Mouse (Mus musculus) intestine, embryonic 15.5 days (tissue): ENCODE measurements around the gene Runx2. TPM values are rescaled to one million over a fixed set of nuclear protein-coding genes. Genes with fewer than 3 reads are reported as not detected.

ENCODE experiments used
- ATAC-seq: fragments of 200-750 bp; cut with Nextera tagmentation; 2 replicates; pipeline ENCODE4 v1.8.0; 2017; ENCODE audit warnings: moderate TSS enrichment, moderate library complexity
- H3K27ac ChIP-seq: fragments of 300-500 bp; sonication (generic); 2 replicates; pipeline ENCODE4 v1.5.1; 2015; ENCODE audit warnings: mild to moderate bottlenecking, inconsistent platforms
- H3K27me3 ChIP-seq: fragments of 300-500 bp; sonication (generic); replicated peaks from 2 replicates; pipeline ENCODE4 v1.6.1; 2015; ENCODE audit warnings: inconsistent platforms
- H3K36me3 ChIP-seq: fragments of 300-500 bp; sonication (generic); 2 replicates; pipeline ENCODE4 v1.6.1; 2015; ENCODE audit warnings: inconsistent platforms
- H3K4me1 ChIP-seq: fragments of 300-500 bp; sonication (generic); replicated peaks from 2 replicates; pipeline ENCODE4 v1.6.1; 2015; ENCODE audit warnings: inconsistent platforms
- H3K4me2 ChIP-seq: fragments of 300-500 bp; sonication (generic); replicated peaks from 2 replicates; pipeline ENCODE4 v1.6.1; 2015; ENCODE audit warnings: mild to moderate bottlenecking, inconsistent platforms
- H3K4me3 ChIP-seq: fragments of 300-500 bp; sonication (generic); replicated peaks from 2 replicates; pipeline ENCODE4 v1.5.1; 2015; ENCODE audit warnings: inconsistent platforms
- H3K9ac ChIP-seq: fragments of 300-500 bp; sonication (generic); 2 replicates; pipeline ENCODE4 v1.6.1; 2015; ENCODE audit warnings: inconsistent platforms
- H3K9me3 ChIP-seq: fragments of 300-500 bp; sonication (generic); 2 replicates; pipeline ENCODE4 v1.6.1; 2016; ENCODE audit warnings: inconsistent platforms
- WGBS: fragments of 180-500 bp; shearing (Covaris S2); methylation state at CpG from one replicate; pipeline ENCODE4 v1.1.7; 2015; 5-methylcytosine and 5-hydroxymethylcytosine counted together
- polyA plus RNA-seq: library from polyadenylated mRNA; unstranded; fragments of >200 nt; fragmentation: Nextera tagmentation; extraction: Ambion mirVana; gene quantifications from 2 replicates; pipeline ENCODE4 v1.2.1, GENCODE M21; 2015

The Runx2 gene
- polyA plus RNA-seq, 1 experiment from 2014 or later, result 1.2 TPM

- H3K4me1 ChIP-seq, result no peaks in the 10 kb centered on the region
- no peak overlapping the region for H3K9ac ChIP-seq
- no peak overlapping the region for H3K27ac ChIP-seq
- no peak overlapping the region for H3K4me3 ChIP-seq
- H3K4me2 ChIP-seq, result no peak overlapping the region
- no peak for ATAC-seq
- no peaks in the 10 kb centered on the region for H3K27me3 ChIP-seq
- no peaks in the 10 kb centered on the region for H3K9me3 ChIP-seq
- no peaks in the 10 kb centered on the region for H3K36me3 ChIP-seq
- WGBS, result 92% methylated on average over 4 of the region's 4 CpGs
Observed at GRCm38 (mm10) chr17:44701531-44701930, 113.1 kb downstream of the Runx2 start.

GRCm38 (mm10) chr17:44700326-44700725 lies 114.3 kb downstream of the Runx2 start:
- no peak overlapping the region for H3K4me2 ChIP-seq
- no peak overlapping the region for H3K9ac ChIP-seq
- no peaks in the 10 kb centered on the region for H3K4me1 ChIP-seq
- no peak overlapping the region for H3K4me3 ChIP-seq
- H3K27ac ChIP-seq, result no peak overlapping the region
- no peaks in the 10 kb centered on the region for H3K9me3 ChIP-seq
- WGBS, result 84% methylated on average over 1 of the region's 1 CpGs
- no peak for ATAC-seq
- H3K36me3 ChIP-seq, result no peaks in the 10 kb centered on the region
- H3K27me3 ChIP-seq, result no peaks in the 10 kb centered on the region

- Histone ChIP-seq H3K9ac (no peak overlapping the region), H3K27me3 (no peaks in the 10 kb centered on the region), H3K36me3 (no peaks in the 10 kb centered on the region), H3K4me1 (no peaks in the 10 kb centered on the region), H3K4me2 (no peak overlapping the region), H3K4me3 (no peak overlapping the region), H3K9me3 (no peaks in the 10 kb centered on the region), H3K27ac (no peak overlapping the region)
- WGBS, result 90% methylated on average over 10 of the region's 10 CpGs
- ATAC-seq, result no peak
Observed at GRCm38 (mm10) chr17:44697053-44697452, 117.5 kb downstream of the Runx2 start.

GRCm38 (mm10) chr17:44693552-44693951 lies 121.0 kb downstream of the Runx2 start:
- ATAC-seq, result no peak
- H3K4me2 ChIP-seq, result no peak overlapping the region
- H3K27ac ChIP-seq, result no peak overlapping the region
- WGBS, result 73% methylated on average over 5 of the region's 7 CpGs
- H3K4me3 ChIP-seq, result no peak overlapping the region
- H3K4me1 ChIP-seq, result no peaks in the 10 kb centered on the region
- no peak overlapping the region for H3K9ac ChIP-seq
- H3K27me3 ChIP-seq, result no peaks in the 10 kb centered on the region
- no peaks in the 10 kb centered on the region for H3K9me3 ChIP-seq
- no peaks in the 10 kb centered on the region for H3K36me3 ChIP-seq

- no peak overlapping the region for H3K9ac ChIP-seq
- 71% methylated on average over 2 of the region's 2 CpGs for WGBS
- no peaks in the 10 kb centered on the region for H3K9me3 ChIP-seq
- no peak overlapping the region for H3K4me2 ChIP-seq
- no peaks in the 10 kb centered on the region for H3K36me3 ChIP-seq
- H3K27ac ChIP-seq, result no peak overlapping the region
- no peaks in the 10 kb centered on the region for H3K4me1 ChIP-seq
- H3K4me3 ChIP-seq, result no peak overlapping the region
- no peak for ATAC-seq
- H3K27me3 ChIP-seq, result no peaks in the 10 kb centered on the region
Observed at GRCm38 (mm10) chr17:44691517-44691916, 123.1 kb downstream of the Runx2 start.

- H3K4me2 ChIP-seq, result no peak overlapping the region
- H3K4me3 ChIP-seq, result no peak overlapping the region
- H3K36me3 ChIP-seq, result no peaks in the 10 kb centered on the region
- no peak overlapping the region for H3K27ac ChIP-seq
- H3K4me1 ChIP-seq, result no peaks in the 10 kb centered on the region
- no peaks in the 10 kb centered on the region for H3K9me3 ChIP-seq
- ATAC-seq, result no peak
- no peak overlapping the region for H3K9ac ChIP-seq
- WGBS, result 84% methylated on average over 5 of the region's 5 CpGs
- H3K27me3 ChIP-seq, result no peaks in the 10 kb centered on the region
Observed at GRCm38 (mm10) chr17:44690410-44691035, 124.1 kb downstream of the Runx2 start.

- no peak overlapping the region for H3K27ac ChIP-seq
- no peak overlapping the region for H3K4me3 ChIP-seq
- H3K9ac ChIP-seq, result no peak overlapping the region
- H3K9me3 ChIP-seq, result no peaks in the 10 kb centered on the region
- no peak overlapping the region for H3K4me2 ChIP-seq
- no peak for ATAC-seq
- no peaks in the 10 kb centered on the region for H3K36me3 ChIP-seq
- WGBS, result 73% methylated on average over 2 of the region's 2 CpGs
- H3K27me3 ChIP-seq, result no peaks in the 10 kb centered on the region
- no peaks in the 10 kb centered on the region for H3K4me1 ChIP-seq
Observed at GRCm38 (mm10) chr17:44688306-44688705, 126.3 kb downstream of the Runx2 start.

GRCm38 (mm10) chr17:44685514-44685913 lies 129.1 kb downstream of the Runx2 start:
- Histone ChIP-seq H3K36me3 (no peaks in the 10 kb centered on the region), H3K4me2 (no peak overlapping the region), H3K9me3 (no peaks in the 10 kb centered on the region), H3K4me3 (no peak overlapping the region), H3K4me1 (no peaks in the 10 kb centered on the region), H3K9ac (no peak overlapping the region), H3K27ac (no peak overlapping the region), H3K27me3 (no peaks in the 10 kb centered on the region)
- no peak for ATAC-seq
- 40% methylated on average over 7 of the region's 7 CpGs for WGBS

GRCm38 (mm10) chr17:44683026-44683425 lies 131.6 kb downstream of the Runx2 start:
- no peak for ATAC-seq
- WGBS, result 86% methylated on average over 9 of the region's 9 CpGs

GRCm38 (mm10) chr17:44677782-44678181 lies 136.8 kb downstream of the Runx2 start:
- WGBS, result 73% methylated on average over 7 of the region's 7 CpGs
- no peaks in the 10 kb centered on the region for H3K27me3 ChIP-seq
- no peak for ATAC-seq
- H3K9me3 ChIP-seq, result no peaks in the 10 kb centered on the region
- H3K4me2 ChIP-seq, result no peak overlapping the region
- H3K27ac ChIP-seq, result no peak overlapping the region
- H3K9ac ChIP-seq, result no peak overlapping the region
- H3K36me3 ChIP-seq, result no peaks in the 10 kb centered on the region
- H3K4me1 ChIP-seq, result no peaks in the 10 kb centered on the region
- H3K4me3 ChIP-seq, result no peak overlapping the region

More at GRCm38 (mm10) chr17:44683026-44683425, 131.6 kb downstream of the Runx2 start:
- no peaks in the 10 kb centered on the region for H3K4me1 ChIP-seq
- H3K27ac ChIP-seq, result no peak overlapping the region
- no peak overlapping the region for H3K4me2 ChIP-seq
- H3K9ac ChIP-seq, result no peak overlapping the region
- no peaks in the 10 kb centered on the region for H3K9me3 ChIP-seq
- H3K36me3 ChIP-seq, result no peaks in the 10 kb centered on the region
- no peak overlapping the region for H3K4me3 ChIP-seq
- H3K27me3 ChIP-seq, result no peaks in the 10 kb centered on the region

- WGBS, result 67% methylated on average over 7 of the region's 7 CpGs
- Histone ChIP-seq H3K36me3 (no peaks in the 10 kb centered on the region), H3K4me2 (no peak overlapping the region), H3K4me3 (no peak overlapping the region), H3K9ac (no peak overlapping the region), H3K9me3 (no peaks in the 10 kb centered on the region), H3K27ac (no peak overlapping the region), H3K4me1 (no peaks in the 10 kb centered on the region; the same call in 1 of the 2 replicates), H3K27me3 (no peaks in the 10 kb centered on the region)
- no peak for ATAC-seq
Observed at GRCm38 (mm10) chr17:44672806-44673205, 141.8 kb downstream of the Runx2 start.

- no peak overlapping the region for H3K4me3 ChIP-seq
- no peak overlapping the region for H3K9ac ChIP-seq
- no peaks in the 10 kb centered on the region for H3K27me3 ChIP-seq
- no peak for ATAC-seq
- WGBS, result 82% methylated on average over 16 of the region's 16 CpGs
- no peak overlapping the region for H3K27ac ChIP-seq
- H3K4me2 ChIP-seq, result no peak overlapping the region
- no peaks in the 10 kb centered on the region for H3K9me3 ChIP-seq
- H3K36me3 ChIP-seq, result no peaks in the 10 kb centered on the region
- no peaks in the 10 kb centered on the region; the same call in 1 of the 2 replicates for H3K4me1 ChIP-seq
Observed at GRCm38 (mm10) chr17:44671946-44672692, 142.5 kb downstream of the Runx2 start.

- ATAC-seq, result no peak
- no peak overlapping the region for H3K4me3 ChIP-seq
- H3K27me3 ChIP-seq, result no peaks in the 10 kb centered on the region
- WGBS, result 24% methylated on average over 11 of the region's 11 CpGs
- no peaks in the 10 kb centered on the region for H3K36me3 ChIP-seq
- peak overlapping the region; percentile 40 for H3K4me2 ChIP-seq
- H3K4me1 ChIP-seq, result no peaks in the 10 kb centered on the region; the same call in 1 of the 2 replicates
- H3K9ac ChIP-seq, result no peak overlapping the region
- H3K9me3 ChIP-seq, result no peaks in the 10 kb centered on the region
- H3K27ac ChIP-seq, result no peak overlapping the region
Observed at GRCm38 (mm10) chr17:44669985-44670384, 144.6 kb downstream of the Runx2 start.
